Mouse (Mus musculus): ENCODE data around the gene Spty2d1. TPM values are rescaled to one million over a fixed set of nuclear protein-coding genes. Genes with fewer than 3 reads are reported as not detected.
A peak's percentile ranks its signal among the peaks of the same experiment; 100 is the strongest.
"Not testable (repeated sequence)": the region's sequence is repeated elsewhere in the genome, so short reads cannot be mapped to it uniquely, and the experiment has no call there.

Spty2d1 gene
- total RNA-seq, 4 experiments from 2014 or later, result 3.6 to 4.8 (median 4.3) TPM

DNA sequence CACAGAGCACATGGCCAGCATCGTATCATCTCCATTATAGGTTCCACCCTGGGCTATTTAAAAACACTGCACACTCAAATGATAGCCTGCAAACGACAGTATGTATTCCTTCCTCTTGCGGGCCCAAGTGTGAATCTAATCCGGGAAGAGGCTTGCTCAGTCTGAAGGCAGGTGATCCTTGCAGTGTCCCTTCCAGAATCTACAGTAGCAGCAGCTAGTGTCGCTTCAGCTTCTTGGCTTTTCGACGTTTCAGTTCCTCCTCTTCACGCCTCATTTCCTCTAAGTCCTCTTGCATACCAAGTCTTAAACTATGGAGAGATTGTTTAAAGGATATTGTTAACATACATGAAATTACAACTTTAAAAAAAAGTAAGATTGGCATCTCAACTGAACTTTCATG, 15.1 kb downstream of the Spty2d1 start:
- DNase-seq (ENCODE audit: low spot score in 2 of 2), result no peak

DNA sequence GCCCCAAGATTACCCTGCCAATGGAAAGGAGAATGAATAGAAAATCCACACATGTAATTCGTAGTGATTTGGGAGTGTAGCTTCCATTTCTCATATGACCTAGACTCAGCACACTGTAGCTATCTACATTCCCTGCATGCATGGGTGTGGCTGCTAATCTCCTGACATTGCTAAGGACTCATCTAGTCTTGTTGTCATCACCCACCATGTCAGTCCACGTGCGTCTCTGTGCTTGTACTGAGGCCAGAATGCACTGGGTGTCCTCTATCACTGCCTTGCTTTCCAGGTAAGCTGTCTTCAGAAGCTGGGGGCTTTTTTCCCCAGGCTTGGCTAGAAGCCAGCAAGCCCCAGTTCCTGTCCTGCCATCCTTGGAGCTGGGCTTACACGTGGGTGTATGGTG, 18.8 kb downstream of the Spty2d1 start:
- not testable (repeated sequence) for DNase-seq (ENCODE audit: low spot score in 2 of 2)

DNA sequence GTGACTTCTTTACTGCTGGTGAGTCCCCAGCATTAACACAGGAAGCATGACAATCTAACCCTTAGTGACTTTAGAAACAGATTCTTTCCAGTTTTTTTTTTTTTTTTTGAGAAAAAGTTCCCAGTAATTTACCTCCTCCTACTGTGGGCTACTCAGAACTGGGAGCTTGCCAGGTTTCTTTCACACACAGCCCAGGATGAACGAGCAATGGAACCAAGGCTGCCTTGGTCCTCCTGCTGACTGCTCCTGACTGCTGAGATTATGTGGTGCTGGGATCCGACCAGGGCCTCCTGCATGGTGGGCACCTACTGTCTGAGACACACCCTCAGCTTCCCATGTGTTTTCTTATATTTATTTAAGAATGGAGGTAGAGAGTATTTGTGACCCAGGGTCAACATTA, 21.1 kb downstream of the Spty2d1 start:
- DNase-seq (ENCODE audit: low spot score in 2 of 2), result no peak

DNA sequence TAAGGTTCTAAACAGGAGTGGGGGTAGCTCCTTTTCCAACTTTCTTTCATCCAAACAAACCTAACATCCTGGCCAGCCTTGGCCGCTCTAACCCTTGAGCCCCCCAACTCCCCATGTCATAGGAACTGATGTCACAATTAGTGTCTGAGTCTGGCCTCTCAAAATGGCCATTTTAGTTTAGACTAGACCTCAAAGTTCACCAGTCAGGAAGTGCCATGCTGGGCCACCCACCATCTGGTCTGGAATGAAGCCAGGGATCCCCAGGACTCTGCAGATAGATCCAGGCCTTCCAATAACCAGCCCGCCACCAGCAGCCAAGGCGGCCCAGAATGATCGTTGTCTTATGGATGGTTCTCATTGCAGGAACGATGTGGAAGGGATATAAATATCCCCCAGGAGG, 21.6 kb downstream of the Spty2d1 start:
- no peak for DNase-seq (ENCODE audit: low spot score in 2 of 2)

DNA sequence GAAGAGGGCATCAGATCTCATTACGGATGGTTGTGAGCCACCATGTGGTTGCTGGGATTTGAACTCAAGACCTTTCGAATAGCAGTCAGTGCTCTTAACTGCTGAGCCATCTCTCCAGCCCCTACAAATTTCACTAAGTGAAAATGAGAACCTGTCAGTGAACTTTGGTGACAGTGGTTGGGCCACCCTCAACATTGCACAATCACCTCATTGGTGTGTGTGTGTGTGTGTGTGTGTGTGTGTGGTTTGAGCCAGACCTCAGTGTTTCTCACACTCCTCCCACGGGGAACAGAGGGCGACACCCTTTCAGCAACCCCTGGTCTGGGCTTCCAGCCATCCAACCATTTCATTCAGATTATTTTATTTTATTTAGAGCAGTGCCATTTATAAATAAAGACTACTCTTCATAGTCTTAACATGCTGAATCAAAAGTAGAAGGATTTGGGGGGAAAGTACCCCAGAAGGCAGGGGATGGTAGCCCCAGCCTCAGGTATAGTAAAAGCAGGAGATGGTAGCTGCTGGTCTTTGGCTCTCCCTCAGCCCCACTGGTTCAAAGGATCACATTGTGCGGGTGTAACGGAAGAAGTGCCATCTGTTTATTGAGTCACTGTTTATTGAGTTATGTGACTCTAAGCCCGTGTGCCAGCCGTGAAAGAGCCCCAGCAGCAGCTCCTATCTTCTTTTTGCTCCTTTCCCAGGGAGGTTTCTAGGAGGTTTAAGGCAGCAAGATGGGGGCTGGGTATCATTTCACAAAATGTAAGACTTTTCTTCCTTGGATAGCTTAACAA, 22.3 kb downstream of the Spty2d1 start:
- no peak for DNase-seq (ENCODE audit: low spot score in 2 of 2)

DNA sequence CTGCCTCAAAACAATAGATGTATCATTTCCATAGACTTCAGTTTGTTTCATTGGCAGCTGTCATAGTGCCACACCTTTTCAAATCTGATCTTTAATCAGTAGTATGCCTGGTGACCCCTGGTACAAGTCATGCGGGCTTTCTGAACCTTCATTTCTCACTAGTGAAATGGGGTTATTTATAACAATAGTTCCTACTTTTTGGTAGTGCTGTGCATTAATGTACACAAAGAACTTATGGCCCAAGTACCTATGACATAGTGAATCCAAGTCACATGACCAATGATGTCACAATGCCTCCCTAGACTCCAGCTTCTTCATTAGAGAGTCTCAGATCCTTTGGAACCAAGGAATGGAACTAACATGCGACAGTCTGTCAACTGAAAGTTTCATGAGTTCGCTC, 24.9 kb downstream of the Spty2d1 start, which contains the start of gene Gm9999:
Gene Gm9999, plus strand, starts transcription at position 301 of the 400 bp plus-strand sequence.
- DNase-seq (ENCODE audit: low spot score in 2 of 2), result no peak

DNA sequence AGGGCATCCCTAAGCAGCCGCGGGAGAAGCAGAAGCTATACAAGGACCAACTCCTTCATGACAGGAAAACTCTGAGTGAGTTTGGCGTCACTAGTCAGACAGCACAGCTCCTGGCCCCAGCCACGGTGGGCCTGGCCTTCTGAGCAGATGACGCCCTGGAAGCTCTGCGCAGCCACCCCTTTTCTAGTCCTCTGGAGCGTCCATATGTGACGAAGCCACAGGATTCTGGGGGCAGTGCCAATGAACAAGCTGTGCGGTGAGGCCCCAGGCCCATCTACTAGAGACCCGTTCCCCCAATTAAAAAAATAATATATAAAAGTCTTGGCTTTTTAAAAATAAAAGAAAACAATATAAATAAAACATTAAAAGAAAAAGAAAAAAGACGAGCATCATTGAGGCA, 32.8 kb downstream of the Spty2d1 start:
- DNase-seq (ENCODE audit: low spot score in 2 of 2), result no peak

DNA sequence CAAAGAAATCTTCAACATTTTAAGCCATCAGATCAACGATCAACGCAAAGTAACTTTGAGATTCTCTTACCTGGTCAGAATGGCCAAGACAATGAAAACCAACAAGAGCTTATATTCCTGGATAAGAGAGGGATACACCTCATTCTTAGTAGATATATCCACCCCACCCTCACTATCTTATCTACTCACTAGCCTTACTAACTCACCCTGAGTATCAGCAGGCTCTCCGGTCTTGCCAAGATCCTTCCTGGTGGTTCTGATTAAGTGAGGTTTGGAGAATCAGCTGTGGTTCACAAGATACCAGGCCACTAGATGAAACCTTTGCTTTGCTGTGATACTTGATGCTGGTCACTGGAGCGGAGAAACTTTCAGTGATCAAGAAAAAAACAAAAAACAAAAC, 33.6 kb downstream of the Spty2d1 start:
- no peak for DNase-seq (ENCODE audit: low spot score in 2 of 2)

DNA sequence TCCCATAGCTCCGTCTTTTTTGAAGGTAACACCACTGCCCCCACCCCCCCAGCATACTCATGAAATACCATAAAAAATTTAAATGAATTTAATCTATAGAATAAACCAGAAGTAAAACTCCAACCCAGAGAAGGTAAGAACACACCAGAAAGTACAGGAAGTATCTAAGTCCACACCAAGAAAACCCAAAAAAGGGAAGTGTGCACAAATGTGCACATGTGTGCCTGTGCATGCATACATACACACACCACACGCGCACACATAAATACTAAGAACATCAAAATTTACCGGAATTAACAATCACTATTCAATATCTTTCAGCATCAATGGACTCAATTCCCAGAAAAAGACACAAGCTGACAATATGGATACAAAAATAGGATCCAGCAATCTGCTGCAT, 38.3 kb downstream of the Spty2d1 start:
- DNase-seq (ENCODE audit: low spot score in 2 of 2), result no peak

DNA sequence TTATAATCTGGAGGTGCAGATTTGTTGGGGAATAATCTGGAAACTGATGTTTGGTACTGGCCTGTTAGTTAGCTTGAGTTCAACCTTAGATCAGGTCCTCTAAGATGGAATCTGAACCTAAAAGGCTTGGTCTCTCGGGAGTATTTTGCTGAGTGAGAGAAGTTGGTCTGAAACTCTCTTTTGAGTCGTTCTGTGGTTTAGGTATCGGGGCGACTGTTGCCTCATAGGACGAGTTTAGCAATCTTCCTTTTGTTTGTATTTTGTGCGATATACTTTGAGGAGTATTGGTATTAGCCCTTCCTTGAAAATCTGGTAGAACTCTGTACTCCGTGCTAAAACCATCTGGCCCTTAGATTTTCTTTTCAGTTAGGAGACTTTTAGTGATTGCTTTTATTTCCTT, 44.1 kb downstream of the Spty2d1 start:
- DNase-seq (ENCODE audit: low spot score in 2 of 2), result no peak

DNA sequence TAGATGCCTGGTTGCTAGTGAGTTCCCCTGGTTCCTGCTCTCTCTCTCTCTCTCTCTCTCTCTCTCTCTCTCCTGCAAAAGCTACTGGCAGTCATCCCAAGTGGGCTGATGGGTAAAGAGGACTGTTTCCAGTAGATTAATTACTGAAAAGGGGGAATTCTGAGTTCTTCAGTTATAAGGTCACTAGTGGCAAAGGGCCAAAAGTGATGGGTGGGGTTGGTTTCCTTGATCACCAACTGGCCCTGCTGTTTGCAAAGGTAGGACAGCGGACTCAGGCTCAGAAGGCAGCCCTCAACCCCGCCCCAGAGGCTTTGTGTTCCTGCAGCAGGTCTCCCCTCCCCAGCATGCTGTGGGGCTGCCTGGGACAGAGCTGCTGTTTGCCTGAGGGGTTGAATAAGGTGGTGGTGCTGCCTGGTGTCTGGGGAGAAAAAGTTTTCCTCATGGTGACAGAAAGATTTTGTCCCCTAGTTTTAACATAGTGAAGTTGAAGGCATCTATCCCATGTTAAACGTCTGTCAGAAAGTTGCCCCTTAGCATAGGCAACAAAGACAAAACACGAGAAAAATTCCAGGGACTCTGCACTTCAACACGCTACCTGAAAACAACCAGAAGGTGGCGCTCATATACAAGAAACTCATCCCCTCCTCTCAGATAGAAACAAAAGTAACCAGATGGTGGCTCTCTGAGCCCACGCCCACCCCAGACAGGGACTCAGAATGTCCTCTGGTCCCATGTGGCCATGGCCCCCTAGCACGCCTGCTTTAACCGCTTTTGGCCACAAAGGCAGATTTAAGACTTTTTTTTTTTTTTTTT, 45.2 kb downstream of the Spty2d1 start:
- peak; percentile 43 to 49 for DNase-seq (ENCODE audit: low spot score in 2 of 2)

DNA sequence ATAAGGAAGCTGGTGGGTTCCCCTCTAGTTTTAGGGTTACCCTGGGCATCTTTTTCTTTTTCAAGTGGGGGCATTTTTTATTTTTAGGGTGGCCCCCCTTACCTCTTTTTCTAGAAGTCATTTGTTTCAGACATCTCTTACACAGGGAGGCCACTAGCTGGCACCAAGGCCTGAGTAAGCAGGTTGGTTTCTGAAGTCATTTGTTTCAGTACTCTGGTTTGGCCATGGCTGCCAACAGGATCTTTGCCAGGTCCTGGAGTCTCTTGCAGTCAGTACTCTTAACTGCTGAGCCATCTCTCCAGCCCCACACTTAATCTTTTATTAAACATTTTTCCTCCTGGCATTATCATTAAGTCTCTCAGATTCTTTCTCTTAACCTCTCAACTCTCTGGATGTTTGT, 46.1 kb downstream of the Spty2d1 start:
- DNase-seq (ENCODE audit: low spot score in 2 of 2), result no peak

DNA sequence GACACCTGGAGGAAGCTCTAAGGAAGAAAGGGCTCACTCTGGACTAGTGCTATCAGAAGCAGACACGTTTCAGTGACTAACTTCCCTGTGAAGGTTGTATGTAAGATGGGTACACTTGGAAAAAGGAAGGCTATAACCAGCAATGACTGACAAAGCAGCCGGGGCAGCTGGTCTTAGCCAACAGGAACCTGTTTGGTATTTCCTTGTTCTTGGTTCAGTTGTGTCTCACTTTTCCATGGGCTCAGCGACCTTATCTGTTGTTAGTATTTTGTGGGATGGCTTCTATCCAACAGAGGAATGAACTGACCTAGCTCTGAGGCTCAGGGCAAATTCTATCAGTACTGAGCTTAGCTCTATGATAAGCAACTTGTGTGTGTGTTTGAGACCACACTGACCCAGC, 47.2 kb downstream of the Spty2d1 start:
- DNase-seq (ENCODE audit: low spot score in 2 of 2), result no peak

DNA sequence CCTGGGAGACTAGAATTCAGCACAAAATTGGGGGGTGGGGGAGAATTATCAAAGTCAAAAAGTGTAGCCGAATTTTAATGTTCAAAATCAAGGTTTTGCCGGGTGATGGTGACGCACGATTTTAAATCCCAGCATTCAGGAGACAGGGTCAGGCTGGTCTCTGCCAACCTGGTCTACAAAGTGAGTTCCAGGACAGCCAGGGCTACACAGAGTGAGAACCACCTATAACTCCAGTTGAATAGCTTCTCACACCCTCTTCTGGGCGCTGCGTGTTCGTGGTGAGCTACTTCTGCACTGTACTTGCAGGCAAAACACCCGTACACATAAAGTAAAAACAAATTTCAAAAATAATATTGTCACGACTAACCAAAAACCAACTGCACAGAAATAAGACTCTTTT, 49.4 kb downstream of the Spty2d1 start:
- no peak for DNase-seq (ENCODE audit: low spot score in 2 of 2)

DNA sequence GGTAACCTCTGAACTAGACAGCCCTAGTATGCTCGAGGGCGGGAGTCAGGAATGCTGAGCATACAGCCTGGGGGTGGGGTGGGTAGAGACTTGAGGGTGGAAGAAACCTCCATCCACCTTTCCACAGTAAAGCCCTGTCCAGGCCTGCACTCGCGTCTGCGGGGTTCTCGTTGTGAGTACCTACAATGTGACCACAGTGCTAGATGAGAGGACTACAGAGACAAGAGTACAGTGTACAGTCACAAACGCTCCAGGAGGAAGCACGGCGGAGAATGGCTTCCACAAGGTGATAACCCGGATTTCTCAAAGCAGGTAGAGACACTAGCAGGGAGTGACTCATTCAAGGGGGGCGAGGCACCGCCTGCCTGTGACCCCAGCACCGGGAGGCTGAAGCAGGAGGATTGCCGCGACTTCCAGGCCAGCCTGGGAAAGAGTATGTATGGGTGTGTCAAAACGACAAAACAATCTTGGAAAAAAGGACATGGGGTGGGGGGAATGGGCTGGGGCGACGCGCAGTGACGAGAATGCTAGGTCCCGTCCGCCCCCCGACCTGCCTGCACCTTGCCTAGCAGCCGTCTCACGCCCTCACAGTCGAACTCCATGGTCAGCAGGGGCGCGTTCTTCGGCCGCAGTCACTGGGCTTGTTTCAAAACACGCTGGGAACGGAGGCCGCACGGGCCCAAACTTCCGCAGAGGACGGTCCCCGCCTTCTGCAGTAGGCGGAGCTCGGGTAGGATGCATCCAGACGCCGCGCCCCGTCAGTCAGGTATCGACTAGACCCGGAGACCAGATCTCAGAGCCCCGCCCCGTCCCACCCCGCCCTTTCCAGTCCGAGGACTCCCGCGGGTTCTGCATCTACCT, 50.1 kb downstream of the Spty2d1 start, which contains the start of gene Uevld:
Gene Uevld, minus strand, starts transcription at position 697 of the 861 bp plus-strand sequence.
- DNase-seq (ENCODE audit: low spot score in 2 of 2), result peak; percentile 87 to 90

Other genes starting within 250 kb of the Spty2d1 start
- gene Hps5, start 212.3 kb downstream of the Spty2d1 start, total RNA-seq (2022), result 10 to 100 TPM; 12.2 to 17.4 (median 14.0) TPM
- 10 to 100 TPM; 14.7 to 18.4 (median 16.6) TPM for gene Gtf2h1, start 212.3 kb downstream of the Spty2d1 start, total RNA-seq (2022)
- gene Ldha, start 166.9 kb downstream of the Spty2d1 start, total RNA-seq (2022), result 1,000 to 10,000 TPM; 2,911 to 3,222 (median 3,007) TPM
- not detected for gene Ldhc, start 147.2 kb downstream of the Spty2d1 start, total RNA-seq (2022)
- 10 to 100 TPM; 50.3 to 64.8 (median 57.9) TPM for gene Tsg101, start 88.4 kb downstream of the Spty2d1 start, total RNA-seq (2022)
- 10 to 100 TPM; 10.8 to 18.9 (median 12.1) TPM for gene Uevld, start 49.9 kb downstream of the Spty2d1 start, total RNA-seq (2022)
- gene Gm9999, start 24.8 kb downstream of the Spty2d1 start, total RNA-seq (2022), result not detected
- 1 to 10 TPM; 4.1 to 7.5 (median 5.0) TPM for gene Tmem86a, start 42.2 kb upstream of the Spty2d1 start, total RNA-seq (2022)
- gene Ptpn5, start 125.3 kb upstream of the Spty2d1 start, total RNA-seq (2022), result not detected
- gene Mrgpra6, start 196.5 kb upstream of the Spty2d1 start, total RNA-seq (2022), result not detected
- not detected for gene Mrgpra9, start 244.4 kb upstream of the Spty2d1 start, total RNA-seq (2022)

All from gastrocnemius, adult 8-10 months (tissue).